Mouse (Mus musculus): ENCODE data around the gene Kif21a.

Gene Kif21a

DNA sequence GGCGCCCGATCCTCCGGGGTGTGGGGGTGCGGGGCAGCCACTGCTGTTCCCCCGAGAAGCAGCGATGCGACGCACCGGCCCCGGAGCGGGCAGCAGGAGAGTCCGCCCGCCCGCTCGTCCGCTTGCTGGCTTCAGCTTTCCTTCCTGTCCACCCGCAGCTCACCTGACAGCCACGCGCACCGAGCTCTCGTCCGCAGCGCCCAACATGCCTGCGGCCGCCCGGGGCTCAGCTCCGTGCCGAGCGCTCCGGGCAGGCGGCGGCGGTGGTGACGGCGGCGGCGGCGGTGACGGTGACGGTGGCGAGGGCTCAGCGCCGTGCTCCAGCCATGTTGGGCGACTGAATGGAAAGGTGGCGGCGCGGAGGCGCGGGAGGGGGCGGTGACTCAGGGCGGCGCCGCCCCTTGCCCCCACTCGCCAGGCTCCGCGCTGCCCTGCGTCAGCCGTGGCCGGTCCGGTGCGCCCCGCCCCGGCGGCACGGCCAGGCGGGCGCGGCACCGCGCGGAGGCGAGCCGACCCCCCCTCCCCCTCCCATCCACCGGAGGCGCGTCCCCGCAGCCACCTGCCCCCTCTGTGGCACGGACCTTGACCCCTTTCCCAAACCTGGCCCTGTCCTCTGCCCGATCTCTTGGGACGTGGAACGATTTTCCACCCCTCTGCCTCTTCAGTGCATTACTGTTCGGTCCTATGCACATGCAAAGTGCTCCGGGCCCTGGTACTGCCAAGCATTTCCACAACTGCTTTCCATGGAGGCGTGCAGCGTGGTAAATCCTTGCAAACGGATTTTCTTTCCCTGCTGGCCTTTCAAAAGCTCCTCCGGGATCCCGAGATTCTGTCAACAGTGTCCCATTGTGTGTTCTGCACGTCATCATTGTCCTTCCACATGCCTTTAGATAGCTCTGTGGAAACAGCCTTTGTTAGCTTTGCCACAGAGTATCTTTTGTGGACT, at the start of gene Kif21a:
TSS of gene Kif21a (minus strand) at position 453 of the 946 bp plus-strand sequence.
- in situ Hi-C loops (cut with MboI, MseI): no loop called here

DNA sequence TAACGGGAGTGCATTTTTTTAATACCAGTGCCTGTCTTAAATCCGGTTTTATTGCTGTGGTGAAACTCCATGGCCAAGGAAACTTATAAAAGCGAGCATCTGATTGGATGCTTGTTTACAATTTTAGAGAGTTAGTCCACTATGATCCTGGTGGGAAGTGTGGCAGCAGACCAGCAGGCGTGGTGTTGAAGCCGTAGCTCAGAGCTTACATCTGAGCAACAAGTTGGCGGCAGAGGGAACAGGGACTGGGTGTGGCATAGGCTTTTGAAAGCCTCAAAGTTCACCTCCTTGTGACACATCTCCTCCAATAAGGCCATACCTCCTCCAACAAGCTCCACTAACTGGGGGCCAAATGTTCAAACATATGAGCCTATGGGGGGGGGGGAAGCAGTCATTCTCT, 46.9 kb upstream of the Kif21a start:
- in situ Hi-C loops (cut with MboI, MseI): no loop called here

DNA sequence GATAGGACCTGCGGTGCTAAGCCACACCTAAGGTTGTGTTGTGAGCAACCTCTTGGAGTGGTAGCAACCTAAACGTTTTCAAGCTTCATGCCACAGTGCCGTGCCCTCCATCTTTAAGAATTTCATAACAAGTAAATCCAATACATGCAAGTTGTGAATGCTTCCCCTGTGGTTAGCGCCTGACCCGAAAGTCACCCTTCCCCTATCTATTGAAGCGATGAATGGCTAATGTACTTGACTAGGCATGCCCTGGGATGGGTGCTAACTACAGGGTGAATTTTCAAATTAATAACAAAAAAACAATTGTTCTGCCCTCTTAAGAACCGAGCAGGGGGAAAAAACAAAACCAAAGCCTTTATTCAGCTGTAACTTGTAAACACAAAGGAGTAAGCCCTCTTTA, 39.7 kb upstream of the Kif21a start:
- in situ Hi-C loops (cut with MboI, MseI): no loop called here

DNA sequence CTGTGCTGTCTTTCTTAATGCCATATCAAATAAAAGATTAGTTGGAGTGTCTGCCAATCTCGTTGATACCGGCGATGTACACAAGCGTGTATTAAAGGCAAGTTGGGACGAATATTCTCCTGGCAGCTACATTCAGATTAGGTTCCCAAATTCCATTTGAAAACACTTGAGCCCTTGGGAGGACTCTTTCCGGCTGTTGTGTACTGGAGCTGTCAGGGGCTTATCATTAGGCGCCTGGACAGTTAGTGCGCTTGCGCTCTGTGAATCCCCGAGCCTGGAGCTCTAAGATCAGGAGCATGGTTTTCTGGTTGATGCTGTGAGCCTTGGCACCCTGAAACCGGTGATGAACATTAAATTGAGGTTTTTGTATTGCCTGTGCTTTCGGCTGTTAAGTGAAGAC, 38.3 kb upstream of the Kif21a start:
- in situ Hi-C loops (cut with MboI, MseI): no loop called here

DNA sequence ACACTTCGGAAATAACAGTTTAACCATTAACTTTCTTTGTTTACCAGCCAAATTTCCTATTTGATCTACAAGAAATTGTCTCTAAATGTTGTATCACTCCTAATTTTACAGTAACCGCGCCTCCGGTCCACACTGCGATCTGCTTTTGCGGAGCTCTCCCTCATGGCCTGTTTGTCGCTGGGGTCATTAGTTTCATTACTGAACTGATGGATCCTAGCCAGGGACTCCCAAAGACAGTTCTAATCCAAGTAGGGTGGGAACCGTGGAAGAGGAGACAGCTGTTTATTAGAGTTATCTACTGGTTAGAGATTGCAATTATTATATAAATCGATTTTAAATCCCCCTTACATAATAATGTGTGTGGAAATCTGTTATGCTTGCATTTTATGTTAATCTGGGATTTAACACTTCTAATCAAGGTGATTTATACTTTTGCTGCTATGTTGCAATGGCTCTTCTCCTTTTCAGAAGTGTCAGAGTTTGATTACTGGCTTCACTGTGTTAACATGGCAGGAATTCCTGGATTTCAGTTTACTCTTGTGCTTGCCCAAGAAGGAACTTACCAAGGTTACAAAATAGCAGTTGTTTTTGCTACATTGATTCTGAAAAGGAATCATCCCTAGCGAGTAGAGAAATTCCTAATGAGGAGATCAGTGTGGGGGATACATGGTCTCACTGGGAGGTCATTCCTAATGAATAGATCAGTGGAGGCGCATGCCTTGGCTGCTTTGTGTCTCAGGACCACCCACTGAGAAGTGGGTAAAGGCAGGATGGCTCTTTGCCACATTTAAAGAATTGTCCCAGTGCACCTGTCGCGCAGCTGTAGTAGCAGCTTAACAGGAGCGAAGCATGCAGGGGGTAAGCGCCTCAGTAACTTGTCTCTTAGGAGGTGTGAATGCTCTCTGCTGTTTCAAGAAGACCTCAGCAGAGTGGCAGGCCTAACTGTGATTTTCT, 28.0 kb upstream of the Kif21a start:
- in situ Hi-C loops (cut with MboI, MseI): no loop called here

DNA sequence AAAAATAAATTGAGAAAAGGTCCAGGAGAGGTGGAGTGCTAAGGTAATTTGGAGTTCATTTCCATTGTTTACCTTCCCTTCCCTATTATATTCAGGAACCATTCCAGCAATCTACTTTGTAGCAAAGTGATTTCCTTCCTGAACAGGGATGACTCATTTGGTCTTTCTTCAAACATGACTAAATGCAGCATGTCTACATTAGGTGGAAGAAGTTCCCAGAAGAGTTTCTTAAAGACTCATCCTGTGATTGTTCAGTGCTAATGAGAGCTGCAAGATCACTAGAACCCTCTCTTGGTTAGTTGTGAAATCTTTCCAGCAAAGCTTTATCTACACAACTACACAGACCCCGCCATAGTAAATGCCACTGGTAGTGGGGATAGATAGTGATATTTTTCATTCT, 22.7 kb upstream of the Kif21a start:
- in situ Hi-C loops (cut with MboI, MseI): no loop called here

DNA sequence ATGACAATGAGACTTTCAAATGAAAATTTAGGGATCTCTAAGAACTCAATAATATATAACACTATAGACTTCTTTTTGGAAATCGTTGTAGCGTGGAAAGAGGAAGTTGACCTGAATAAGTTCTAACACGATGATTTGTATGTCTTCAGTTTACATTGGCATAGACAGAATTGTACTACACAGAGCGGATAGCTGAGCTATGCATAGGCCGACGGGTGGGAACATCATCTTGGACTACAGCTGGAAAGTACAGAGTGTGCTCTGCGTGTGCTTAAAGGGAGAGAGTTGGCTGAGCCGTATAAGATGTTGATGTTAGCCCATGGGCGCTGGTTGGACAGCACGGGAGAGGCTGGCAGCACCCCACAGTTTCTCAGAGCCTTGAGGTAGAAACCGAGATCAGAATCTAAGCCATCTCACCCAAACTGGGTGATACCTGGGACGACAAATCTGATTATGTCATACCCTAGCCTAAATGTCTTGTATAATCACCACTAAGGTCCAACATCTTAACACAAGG, 14.6 kb upstream of the Kif21a start:
- in situ Hi-C loops (cut with MboI, MseI): no loop called here

DNA sequence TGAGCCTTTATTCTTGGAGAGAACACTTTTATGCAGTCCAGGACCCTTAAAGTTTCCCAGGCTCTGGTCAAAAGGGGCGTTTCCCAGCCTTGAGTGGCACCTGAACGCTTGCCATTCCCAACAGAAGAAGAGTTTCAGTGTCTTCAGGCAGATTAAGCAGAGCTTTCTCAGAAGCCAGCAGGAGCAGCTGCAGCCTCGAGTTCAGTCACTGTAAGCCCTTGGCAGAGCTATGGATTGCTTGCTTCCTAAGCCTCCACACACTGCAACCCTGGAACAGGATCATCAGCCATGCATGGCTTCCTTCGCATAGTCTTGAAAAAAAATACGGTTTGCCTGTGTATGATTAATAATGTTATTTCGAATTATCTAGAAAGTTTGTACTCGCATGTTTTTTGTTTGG, 14.1 kb upstream of the Kif21a start:
- in situ Hi-C loops (cut with MboI, MseI): no loop called here

DNA sequence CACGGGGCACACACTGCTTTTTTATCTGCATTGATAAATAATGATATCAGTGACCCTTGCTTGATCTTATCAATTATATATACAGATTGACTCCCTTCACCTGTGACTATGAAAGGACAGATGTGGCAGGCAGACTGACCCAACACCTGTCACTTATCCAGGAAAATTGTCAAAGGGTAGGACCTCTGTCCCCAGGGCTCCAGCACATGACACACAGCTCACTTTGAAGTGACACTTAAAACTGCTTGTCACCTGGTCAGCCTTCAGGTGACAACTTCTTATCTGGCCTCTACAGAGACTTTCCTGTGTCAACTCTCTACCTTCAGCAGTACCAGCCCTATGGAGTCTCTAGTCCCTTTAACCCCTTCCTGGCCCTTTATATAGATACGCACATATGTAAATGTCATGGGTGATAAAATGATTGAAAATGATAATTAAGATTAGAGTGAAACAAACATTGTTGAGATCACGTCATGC, 7.2 kb upstream of the Kif21a start:
- in situ Hi-C loops (cut with MboI, MseI): no loop called here

DNA sequence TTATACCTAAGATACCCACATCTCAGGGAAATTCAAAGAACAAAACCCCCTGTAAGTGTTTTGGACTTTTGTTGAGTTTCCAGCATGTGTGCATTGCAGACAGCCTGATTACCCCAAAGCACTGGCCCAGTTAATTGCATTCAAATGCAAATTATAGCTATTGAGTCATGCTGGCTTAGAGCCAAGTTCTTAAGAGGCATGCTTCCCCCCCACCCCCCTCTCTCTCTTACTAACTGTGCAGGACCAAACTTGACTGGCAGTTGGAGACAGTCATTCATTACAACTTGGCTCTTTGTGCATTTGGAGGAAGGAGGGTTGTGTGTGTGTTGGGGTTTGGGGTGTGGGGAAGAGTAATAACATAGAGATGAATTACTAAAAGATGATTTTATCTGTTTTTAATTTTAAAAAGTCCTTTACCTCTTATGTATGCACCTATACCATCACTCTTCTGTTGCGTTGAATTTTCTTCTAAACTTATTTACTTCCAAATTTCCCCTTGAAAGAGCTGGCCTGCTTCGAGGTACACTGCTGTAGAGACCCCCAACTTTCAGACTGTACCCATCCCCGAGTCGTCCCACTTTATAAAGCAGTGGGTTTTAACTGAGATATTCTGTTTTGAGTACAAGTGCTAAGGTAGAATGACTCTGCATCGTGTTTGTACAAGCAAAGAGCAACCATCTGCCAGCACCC, 6.6 kb upstream of the Kif21a start:
- in situ Hi-C loops (cut with MboI, MseI): no loop called here

DNA sequence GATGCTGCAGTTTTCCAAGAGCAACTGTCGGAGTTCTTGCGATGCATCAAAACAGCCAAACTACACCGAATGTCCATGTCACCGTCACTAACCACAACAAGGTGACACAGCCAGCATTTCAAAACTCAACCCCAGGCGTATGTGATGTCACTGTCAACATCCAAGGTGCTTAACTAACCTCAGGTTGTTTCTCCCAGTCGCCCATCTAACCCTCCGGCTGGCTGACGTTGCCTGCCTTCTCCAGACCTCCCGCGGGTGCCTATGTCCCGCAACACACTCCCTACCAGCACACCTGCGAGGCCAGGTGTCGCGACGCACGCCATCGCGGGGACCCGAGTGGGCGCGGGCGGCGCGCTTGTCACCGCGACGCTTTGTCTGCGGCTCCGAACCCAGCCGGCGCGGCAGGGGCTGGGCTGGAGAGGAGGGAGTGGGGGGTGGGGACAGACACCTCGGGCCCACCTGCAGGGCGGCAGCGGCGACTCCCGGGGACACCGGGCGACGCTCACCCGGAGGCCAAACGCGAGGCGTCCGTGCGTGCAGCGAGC, 725 bp downstream of the Kif21a start:
- in situ Hi-C loops (cut with MboI, MseI): no loop called here

DNA sequence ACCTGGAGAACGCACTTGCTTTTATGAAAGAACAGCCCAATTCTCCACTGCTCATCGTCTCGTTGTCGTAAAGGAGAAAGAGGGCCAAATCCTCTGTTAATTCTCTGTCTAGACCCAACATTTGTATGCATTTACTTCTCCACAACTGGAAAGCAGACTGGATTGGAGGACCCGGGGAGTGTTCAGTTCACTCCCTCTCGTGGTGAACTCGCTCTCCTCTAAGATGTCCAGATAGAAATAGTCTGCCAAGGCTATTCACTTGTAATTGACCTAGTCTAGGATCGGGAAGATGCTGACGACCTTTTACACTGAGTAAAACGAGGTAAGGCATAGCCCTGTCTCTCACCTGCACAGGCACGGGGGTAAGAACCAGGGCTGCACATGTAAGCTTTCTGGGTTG, 2.1 kb downstream of the Kif21a start:
- in situ Hi-C loops (cut with MboI, MseI): no loop called here

DNA sequence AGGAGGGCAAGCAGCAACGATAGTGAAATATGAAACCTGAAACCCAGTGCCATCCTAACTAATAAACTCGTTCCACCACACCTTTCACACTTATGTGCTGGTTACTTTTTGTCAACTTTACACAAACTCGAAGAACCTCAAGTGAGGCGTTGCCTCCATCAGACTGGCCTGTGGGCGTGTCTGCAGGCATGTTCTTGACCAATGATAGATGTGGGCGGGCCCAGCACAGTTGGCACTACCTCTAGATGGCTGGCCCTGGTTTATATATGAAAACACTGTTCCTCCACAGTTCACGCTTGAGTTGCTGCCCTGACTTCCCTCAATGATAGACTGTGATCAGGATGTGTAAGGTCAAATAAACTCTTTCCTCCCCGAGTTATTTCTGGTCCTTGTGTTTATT, 3.2 kb downstream of the Kif21a start:
- in situ Hi-C loops (cut with MboI, MseI): no loop called here

DNA sequence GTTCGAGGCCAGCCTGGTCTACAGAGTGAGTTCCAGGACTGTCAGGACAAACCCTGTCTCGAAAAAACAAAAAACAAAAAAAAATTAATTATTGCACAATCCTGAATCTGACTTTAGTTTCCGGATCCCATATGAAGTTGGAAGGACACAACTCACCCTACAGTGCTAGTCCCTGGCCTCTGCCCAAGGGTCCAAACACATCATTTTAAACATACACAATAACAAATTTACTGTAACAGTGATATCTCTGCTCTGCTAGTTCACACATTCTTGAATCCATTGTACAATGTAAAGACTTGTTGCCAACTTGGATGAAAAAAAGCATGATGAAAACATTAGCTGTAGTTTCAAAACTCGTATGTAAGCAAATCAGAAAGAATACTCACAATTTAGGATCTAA, 6.5 kb downstream of the Kif21a start:
- in situ Hi-C loops (cut with MboI, MseI): no loop called here

DNA sequence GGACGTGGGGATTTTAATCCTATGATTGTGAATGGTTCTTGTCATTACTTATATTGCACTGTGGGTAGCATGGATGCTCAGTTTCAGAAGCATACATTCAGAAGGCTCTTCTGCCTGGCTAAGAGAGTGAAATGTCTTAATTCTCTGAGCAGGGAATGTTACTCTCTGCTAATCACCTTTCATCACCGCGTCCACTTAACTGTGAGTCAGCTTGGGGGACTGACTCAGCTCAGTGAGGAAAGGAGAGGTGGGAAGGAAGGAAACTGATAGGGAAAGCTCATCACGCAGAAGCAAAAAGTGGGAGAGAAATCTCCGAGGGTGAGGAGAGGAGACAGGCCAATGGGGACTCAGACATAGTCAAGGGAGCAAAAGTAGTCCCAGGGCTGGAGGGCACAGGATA, 10.9 kb downstream of the Kif21a start:
- in situ Hi-C loops (cut with MboI, MseI): no loop called here

DNA sequence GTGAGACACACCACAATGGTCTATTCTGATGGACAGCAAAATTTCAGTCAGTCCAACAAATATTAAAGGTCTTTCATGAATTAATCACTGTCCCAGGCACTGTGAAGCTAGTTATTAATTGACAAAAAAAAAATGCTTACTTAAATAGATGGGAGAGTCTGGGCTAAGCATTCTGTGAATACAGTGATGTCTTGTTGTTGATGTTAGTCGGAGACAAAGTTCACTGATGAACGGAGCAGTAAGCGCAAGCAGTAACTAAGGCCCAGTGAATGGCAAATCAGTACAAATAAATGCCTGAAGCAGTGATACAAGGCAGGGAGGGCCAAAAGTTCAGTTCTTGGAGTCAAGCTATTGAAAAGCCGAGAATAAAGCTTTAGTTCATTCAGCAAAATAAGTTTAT, 15.7 kb downstream of the Kif21a start:
- in situ Hi-C loops (cut with MboI, MseI): no loop called here

DNA sequence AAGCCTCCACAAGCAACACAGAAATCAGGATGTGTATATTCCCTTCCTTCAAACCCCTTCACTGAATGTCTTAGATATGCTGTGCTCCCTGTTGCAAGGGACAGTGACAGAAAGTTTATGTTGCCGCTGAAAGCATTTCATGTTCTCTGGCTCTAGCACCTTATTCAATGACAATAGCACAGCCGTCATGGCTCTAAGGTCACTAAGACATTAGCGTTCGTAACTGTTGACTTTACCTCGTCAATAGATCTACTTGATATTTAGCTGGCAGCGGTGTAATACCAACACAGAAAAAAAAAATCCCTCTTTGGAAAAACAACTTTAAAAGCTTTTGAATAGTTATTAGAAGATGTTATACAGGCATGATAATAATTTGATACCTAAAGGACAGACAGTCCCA, 16.2 kb downstream of the Kif21a start:
- in situ Hi-C loops (cut with MboI, MseI): no loop called here

DNA sequence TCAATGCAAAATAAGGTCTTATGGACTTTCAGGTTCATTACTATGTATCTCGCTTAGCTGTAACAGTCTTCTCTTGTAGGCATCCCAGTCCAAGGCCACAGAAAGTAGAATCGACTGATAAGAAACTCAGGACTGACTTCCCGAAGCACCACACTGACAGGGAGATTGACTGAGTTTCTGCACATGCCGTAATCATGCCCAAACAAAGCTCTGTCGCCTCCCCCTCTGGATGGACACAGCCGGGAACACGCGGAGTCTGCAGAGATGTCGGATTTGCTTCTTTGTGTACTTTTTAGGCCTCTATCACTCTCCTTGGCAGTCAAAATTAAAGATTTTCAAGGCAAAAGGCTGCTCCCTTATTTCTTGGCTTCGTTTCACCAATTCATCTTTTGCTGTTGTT, 20.8 kb downstream of the Kif21a start:
- in situ Hi-C loops (cut with MboI, MseI): no loop called here

DNA sequence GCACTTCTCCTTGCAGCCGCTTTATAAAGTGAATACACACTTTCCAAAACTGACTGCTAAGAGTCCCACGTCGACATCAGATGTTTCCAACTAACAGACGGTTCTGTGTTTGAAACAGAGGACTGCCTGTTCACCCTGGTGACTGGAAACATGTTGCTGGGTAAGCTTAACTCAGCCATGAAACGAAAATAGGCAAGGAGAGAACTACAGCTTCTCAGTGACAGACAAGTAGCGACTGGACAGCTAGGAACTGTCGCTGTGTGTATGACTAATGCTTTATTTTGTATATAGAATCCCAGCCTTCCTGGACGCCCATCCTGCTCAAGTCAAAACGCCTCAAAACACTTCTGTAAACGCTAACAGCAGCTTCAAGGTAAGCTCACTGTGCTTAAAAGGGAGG, 21.3 kb downstream of the Kif21a start:
- in situ Hi-C loops (cut with MboI, MseI): no loop called here

DNA sequence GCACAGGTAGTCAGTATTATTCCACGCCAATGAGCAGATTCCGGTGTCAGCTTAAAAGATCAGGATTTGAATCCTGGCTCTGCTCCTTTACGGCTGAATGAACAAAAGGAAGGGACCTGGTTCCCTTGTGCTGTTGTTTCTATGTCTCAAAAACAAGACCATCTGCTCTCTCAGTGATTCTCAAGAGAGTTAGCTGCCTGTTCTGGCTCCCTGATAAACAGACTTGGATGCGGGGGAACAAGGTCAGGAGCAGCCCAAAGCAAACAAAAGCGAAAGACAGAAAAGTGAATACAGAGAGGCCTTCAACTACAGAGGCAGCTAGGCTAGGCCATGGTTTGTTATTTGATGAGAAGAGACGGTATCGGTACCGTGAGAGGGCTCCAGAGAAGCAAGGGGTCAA, 27.5 kb downstream of the Kif21a start:
- in situ Hi-C loops (cut with MboI, MseI): no loop called here

DNA sequence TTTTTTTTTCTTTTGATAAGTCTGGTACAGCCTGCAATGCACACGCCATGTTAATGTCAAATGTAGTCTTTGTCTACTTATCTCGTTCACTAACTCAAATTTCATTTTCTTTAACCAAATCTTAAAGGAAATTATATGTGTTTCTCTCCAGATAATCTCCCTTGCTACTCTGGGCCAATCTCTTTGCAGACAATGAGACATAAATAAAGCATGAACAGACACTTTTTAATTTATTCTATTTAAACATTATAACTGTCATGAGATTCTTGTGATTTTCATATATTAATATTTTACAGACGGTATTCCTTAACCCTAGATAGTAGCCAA, 30.9 kb downstream of the Kif21a start:
- in situ Hi-C loops (cut with MboI, MseI): loop anchor here (5.0 kb wide), 1 partner anchor 42 kb away; no protein-coding TSS in a partner anchor
